Mouse (Mus musculus): ENCODE measurements at regions not wholly inside any gene's neighbourhood (a gene's known extent, or its start where the extent isn't known, plus 50 kb on each side); places are given as distances from the start of the nearest gene placed in this dataset.
A peak's percentile ranks its signal among the peaks of the same experiment; 100 is the strongest.

DNA sequence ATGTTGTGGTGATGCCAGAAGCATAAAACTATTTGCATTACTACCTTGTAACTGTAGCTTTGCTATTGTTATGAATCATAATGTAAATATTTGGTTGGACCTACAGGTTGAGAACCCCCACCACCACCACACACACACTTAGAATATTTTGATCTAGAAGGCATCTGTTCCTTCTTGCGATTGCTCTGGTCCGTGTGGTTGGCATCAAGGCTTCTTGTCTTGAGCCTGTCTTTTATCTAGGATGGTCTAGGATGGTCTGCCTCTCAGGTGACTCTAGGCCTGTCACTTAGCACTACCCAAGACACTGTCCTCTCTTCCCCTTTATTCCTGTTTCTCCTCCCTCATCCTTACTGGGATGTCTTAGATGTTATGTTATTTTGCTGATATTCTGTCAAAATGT, 76.6 kb upstream of the Jade1 start:
- DNase-seq (ENCODE audit: extremely low read depth, insufficient read length, low spot score): no peak

DNA sequence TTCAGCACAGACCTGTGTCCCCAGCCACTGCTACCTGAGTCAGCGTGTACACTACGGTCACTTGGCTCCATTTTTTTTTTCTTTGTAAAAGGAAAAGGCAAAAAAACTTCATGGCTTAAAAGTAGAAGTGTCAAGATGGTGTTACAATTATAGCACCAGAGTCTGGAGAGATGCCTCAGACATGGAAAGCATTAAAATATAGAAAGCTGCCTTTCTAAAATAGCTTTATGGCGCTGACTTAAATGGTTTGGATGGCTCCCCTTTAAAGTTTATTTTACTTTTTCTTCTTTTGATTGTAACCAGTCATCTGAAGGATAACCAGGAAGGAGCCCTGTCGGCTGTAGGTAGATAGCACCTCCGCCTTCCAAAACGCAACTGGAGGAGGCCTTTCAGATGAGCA, 79.0 kb upstream of the Jade1 start:
- DNase-seq (ENCODE audit: extremely low read depth, insufficient read length, low spot score): no peak

DNA sequence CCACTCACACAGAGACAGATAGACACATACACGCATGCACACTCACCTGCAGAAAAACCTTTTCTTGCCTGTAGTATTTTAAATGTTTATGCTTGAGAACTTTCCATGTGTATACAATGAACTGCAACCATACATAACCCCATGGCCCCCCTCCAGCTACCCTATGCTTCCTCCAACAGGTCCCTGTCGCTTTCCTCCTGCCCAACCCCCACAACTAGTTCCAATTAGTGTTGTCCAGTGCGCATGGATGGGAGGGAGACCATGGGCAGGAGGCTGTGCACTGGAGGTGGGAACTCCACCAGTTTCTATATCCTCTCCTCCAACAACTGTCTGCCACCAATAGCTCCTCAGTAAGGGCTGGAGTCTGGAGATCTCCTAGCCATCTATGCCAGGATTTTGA, 82.9 kb upstream of the Jade1 start:
- DNase-seq (ENCODE audit: extremely low read depth, insufficient read length, low spot score): no peak

DNA sequence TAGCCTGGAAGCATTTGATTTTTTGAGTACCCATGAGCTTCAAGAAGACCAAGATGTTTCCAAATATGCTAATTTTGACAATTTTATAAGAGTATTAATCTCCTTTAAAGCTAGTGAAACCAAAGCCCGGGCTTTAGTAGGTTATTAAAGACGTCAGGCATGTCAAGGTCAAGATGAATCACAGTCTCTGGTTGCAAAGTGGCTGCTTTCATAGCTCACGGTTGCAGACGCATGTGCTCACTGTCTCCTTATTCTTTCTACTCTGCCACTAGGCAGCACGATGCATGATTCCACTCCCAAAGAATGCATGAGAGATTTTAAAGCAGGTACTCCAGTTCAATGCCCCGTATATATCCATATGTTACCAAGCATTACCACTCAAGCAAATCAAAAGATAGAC, 86.4 kb upstream of the Jade1 start:
- no peak for DNase-seq (ENCODE audit: extremely low read depth, insufficient read length, low spot score)

DNA sequence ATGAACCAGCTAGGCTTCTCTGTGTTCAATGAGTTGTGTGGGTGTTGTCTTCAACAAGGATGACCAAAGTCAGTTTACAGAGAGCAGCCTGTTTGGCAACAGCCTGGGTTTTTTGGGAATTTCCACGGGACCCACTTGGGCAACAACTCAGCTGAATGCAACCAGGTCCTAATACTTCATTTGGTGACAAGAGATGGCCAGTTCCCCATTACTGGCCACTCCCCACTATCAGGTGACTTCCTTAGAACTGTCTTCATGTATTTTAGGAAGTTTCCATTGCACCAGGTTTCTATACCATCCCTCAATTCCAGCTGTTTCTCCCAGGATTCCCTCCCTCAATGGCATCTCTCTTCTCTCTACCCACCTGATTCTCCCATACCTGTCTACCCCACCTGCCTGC, 87.7 kb upstream of the Jade1 start:
- no peak for DNase-seq (ENCODE audit: extremely low read depth, insufficient read length, low spot score)

DNA sequence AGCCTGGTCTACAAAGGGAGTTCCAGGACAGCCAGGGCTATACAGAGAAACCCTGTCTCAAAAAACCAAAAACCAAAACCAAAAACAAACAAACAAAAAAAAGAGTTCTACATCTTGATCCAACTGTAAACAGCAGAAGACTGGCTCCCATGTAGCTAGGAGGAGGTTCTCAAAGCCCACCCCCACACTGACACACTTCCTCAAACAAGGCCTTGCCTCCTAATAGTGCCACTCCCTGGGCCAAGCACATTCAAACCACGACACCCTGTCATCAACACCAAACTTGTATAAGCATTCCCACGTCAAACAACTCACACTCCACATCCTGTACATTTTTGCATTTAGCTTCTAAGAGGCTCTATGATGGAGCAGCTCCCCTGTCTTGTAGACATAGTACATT, 89.6 kb upstream of the Jade1 start:
- no peak for DNase-seq (ENCODE audit: extremely low read depth, insufficient read length, low spot score)

DNA sequence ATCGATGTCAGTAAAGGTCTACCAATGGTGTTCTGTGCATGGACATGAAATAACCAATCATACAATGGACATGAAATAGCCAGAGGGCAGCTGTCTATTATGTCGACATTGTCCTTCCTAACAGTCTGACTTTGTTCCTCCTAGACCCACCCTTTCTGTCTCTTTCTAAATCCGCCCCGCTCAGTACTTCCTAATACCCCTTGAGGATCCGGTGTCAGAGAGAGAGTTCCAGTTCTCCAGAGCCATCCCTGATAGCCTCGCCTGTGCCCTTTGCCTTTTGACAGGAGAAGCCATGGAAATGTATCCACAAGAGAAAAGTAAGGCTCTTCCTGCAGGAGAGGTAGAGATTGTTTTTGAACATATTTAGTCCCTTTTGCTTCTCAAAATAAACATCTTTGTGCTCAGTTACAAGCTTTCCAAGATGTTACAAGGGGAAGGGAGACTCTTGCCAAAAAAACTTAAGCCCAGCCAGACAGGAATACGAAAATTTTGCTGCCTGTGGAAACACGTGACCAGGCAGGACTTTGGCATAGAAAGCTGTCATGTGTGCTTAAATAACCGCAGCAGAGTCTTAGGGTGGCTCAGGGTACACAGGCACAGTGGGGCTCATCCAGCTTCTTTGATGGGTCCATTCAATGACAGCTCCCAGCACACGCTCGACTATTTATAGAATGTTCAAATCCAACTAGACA, 92.4 kb upstream of the Jade1 start:
- no peak for DNase-seq (ENCODE audit: extremely low read depth, insufficient read length, low spot score)

DNA sequence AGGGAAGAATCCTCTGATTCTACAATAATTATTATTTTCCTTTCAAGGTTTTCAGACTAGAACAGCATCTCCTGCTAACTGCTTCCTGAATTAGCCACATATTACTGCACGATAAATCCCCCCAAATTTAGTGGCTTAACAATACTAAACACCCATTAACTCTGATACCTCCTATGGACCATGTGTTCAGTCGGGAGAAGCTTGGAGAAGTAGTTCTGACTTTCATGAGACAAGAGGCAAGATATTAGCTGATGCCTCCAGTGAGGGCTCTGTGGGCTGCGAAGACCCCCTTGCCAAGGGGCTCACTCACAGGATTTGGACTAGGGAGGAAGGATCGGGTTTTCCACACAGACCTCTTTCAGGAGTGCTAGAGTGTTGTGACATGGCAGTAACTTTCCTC, 95.4 kb upstream of the Jade1 start:
- DNase-seq (ENCODE audit: extremely low read depth, insufficient read length, low spot score): no peak

DNA sequence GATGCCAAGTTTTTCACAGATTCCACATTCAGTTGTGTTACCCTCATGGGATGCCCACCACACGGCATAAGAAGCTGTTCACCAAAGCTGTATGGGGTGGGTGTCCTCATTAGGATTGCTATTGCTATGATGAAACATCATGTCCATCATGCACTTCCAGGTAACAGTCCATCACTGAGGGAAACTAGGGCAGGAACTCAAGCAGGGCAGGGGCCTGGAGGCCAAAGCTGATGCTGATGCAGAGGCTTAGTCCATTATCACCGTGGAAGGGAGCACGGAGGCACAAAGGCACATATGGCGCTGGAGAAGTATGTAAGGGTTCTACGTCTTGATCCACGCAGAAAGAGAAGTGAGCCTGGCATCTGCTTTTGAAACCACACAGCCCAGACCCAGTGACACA, 97.4 kb upstream of the Jade1 start:
- no peak for DNase-seq (ENCODE audit: extremely low read depth, insufficient read length, low spot score)

DNA sequence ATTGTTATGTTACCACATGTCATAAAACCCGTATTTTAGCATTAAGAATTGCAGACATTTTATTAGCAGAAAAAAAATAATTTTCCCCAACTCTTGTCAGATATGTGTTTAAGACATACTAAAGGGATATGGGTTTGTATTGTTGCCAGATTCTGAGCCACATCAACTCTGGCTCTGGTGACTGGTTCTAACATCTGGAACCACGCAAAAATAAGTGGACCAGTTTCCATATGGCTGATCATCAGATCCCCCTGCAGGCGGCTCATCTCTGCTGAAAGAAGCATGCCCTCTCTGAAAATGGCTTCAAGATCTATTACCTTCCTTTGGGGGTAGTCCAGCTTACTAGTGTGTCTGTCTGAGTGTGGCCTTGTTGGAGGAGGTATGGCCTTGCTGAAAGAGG, 102.0 kb upstream of the Jade1 start:
- DNase-seq (ENCODE audit: extremely low read depth, insufficient read length, low spot score): no peak

DNA sequence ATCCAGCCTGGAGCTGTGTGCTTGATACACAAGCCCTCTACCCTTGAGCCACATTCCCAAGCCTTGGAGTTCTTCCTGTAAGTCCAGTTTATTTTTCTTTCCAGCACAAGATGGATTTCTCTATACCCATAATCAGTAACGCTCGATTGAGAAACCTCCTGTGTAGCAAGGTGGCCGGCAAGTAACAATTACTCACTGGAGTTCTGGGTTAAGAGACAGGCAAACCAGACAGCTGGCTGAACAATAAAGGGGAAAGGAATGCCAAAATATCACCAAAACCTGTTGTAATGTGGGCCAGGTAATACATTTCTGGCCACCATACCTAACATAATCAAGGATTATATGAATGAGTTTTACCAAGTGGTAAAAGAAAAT, 102.8 kb upstream of the Jade1 start:
- DNase-seq (ENCODE audit: extremely low read depth, insufficient read length, low spot score): no peak

DNA sequence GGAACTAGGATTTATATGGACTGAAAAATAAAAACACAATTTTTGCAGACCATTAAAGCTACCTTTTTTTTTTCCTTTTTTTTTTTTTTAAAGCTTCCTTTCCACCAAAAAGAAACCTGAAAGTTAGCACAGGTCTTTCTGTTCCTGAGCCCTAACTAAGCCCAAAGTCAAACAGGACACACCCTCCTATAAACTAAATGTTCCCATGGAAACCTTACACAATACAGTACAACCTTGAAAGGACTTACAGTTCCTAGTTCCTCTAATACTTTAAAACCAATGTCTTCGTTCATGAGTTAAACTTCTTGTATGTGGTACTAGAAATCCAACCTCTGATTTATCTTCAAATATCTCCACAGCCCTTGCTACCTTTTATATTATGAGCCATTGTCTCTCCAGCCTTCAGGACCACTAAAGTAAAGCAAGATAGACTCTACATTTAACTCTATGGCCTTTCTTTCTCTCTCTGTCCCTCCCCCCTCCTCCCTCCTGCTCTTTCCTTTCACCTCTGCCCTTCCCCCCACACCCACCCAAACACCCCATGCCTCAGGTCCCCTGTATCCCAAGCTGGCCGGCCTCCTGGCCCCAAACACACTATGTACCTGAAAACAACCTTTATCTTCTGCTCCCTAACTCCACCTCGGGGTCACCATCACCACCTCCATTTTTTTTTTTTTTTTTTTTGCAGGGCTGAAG, 103.4 kb upstream of the Jade1 start:
- no peak for DNase-seq (ENCODE audit: extremely low read depth, insufficient read length, low spot score)

DNA sequence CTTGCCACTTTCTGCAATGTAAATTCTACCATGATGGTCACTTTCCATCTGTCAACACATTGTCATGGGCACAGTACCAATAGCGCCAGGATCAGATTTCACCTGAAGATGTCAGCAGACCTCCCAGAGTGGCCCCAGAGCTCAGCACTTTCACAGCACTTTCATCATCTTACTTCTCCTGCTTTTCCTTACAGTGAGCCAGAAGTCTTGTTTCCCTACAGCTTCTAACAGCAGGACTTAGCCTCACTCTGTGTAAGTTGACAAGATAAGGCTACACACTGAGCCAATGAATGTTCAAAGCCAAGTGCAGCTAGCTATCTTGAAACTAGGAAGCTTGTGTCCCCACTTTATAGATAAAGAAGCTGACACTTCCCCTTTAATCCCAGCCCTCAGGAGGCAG, 104.8 kb upstream of the Jade1 start:
- no peak for DNase-seq (ENCODE audit: extremely low read depth, insufficient read length, low spot score)

DNA sequence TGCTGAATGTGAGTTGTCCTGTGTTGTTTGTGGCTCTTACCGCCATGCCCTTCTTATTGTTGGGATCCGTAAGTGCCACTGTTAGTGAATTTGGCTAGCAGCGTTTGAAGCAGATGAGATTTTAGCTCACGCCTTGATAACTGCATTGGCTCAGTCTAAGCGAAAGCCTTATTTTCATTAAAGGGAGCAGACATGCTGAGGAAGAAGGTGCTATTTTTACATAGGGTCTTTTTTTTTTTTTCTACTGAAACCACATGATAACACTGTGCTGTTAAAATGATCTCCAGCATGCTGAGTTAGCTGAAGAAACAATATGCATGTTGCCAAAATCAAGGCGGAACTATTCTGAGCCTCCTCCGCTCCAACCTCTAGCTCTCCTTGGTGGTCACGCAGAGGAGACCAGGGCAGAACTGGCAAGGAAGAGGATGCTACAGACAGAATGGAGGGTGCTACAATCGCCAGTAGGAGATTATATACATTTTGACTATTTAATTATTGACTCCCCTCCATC, 111.2 kb upstream of the Jade1 start:
- DNase-seq (ENCODE audit: extremely low read depth, insufficient read length, low spot score): no peak

DNA sequence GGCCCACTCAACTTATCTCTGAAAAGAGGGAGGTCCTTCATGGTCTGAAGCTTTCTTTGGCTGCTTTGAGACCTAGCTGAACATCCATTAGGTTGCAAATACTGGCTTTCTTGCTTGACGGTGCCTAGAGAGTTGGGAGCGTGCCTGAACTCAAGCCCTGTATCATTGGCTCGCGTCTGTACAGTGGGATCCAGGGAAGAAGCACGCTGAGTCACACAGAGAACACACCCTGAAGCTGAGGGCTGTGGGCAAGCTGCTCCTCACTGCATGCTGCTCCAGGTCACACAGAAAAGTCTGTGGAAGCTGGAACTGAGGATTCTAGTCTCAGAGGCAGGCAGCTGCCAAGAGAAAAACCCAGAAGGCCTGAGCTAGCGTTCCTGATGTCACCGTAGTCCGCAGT, 119.3 kb upstream of the Jade1 start:
- peak; percentile 68 for DNase-seq (ENCODE audit: extremely low read depth, insufficient read length, low spot score)

DNA sequence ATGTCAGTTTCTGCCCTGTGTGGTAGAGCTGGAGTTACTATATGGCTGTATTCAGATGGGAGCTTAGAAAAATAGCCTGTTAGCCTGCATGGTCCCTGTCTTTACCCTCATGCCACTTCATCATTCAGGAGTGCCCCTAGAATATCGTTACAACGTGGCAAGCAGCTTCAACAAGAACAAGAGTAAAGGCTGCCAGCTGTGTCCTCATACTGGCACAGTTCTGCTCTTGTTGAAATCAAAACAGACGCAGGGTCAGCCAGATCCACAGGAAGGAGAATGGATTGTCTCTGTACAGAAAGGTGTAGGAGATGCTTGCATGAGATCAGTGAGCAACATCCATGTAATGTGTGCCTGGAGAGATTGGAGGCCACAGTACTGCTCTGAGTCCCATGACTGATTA, 122.4 kb upstream of the Jade1 start:
- no peak for DNase-seq (ENCODE audit: extremely low read depth, insufficient read length, low spot score)

DNA sequence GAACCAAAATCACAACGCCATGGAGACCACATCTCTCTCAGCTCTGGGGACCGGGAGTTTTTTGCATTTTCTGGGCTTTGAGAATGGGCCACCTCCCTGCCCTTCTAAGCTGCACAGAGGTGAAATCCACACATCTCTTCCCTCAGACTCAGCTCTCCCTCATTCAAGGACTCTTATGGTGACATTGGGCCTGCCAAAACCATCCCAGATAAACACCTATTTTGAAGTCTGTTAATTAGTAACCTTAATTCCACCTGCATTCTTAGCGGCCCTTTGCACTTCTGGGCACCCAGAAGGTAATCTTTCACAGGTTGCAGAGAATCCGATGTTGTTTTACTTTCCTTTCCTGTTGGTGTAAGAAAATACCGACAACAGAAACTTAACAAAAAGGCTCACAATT, 123.2 kb upstream of the Jade1 start:
- DNase-seq (ENCODE audit: extremely low read depth, insufficient read length, low spot score): no peak

DNA sequence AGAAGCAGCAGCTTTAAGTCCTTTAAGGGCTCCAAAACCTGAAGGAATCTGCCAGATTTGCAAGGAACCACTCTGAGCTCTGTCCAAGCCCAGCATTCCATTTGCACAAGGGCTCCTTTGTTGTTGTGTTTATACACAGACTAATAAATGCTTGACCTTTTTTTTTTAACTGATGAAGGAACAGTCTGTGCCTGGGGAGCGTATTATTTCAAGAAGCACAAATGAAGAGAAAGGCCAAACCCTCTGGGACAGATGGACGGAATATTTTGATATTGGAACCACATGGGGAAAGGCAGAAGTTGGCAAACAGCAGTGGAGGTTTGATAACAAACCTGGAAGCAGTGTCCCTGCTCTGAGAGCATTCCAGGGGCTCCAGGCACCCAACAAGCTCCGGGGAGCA, 125.3 kb upstream of the Jade1 start:
- DNase-seq (ENCODE audit: extremely low read depth, insufficient read length, low spot score): peak; percentile 55

DNA sequence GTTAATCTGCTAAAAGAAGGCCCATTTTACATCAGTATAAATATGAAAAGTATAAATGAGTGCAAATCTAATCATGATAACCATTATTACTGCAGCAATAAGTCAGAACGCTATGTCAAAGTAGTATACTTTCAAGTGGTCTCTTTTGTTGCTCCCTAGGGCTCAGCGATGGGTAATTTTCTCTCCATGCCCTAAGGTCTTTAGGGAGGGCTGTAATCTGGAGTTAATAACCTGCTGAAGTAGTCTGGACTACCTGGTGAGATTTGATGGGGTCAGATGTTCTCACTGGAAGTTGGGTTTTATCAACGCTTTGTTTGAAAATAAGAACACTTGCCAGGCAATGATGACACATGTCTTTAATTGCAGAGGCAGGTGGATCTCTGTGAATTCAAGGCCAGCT, 128.6 kb upstream of the Jade1 start:
- DNase-seq (ENCODE audit: extremely low read depth, insufficient read length, low spot score): no peak

DNA sequence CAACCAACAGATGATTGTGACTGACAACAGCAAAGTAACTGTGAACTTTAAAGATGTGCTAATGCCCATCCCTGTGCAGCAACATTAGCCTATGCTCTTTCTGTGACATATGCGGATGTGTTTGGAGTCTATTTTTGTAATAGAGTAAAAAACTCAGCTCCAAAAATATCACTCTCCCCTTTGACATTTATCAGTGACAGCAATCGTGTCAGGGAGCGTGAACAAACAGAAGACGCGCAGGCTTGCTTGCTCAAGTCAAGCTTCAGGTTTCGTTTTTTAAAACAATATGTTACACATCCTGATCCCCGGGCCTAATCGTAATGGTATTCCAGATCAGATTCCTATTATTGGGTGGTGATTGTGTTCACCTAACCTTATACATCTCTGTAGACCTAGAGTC, 129.7 kb upstream of the Jade1 start:
- no peak for DNase-seq (ENCODE audit: extremely low read depth, insufficient read length, low spot score)

DNA sequence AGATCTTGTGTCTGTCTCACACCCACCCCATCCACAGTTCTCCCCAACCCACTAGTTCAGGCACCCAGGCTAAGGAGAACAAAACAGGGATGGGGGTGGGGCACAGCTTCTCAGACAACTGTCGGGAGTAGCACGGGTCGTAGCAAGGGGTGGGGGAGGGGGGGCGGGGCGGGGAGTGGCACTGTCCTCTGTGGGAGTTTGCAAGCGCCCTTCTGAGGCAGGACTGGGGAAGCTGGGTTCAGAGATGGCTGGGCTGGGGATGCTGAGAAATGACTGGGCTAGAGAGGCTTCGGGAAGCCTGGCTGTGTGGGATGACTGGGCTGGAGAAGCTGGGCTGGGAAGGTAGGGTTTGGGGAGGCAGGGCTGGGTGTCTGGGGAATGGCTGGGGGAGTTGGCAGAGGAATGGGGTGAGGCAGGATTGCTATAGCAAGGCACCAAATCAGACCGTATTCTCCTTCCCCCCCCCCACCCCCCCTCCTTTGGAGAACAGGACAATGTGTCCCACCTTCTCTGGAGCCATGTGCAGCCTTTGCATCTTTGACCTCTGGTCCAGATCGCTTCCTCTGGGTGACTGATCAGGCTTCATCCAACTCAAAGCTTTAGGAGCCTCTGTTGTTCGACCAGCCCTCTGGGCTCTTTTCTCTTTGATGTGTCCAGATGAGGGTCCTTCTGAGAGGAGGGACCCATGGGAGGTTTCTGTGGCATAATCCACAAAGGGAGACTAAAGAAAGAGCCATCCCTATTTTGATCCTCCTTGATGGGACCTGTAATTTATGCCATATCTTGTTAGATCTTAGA, 131.2 kb upstream of the Jade1 start:
- DNase-seq (ENCODE audit: extremely low read depth, insufficient read length, low spot score): no peak

DNA sequence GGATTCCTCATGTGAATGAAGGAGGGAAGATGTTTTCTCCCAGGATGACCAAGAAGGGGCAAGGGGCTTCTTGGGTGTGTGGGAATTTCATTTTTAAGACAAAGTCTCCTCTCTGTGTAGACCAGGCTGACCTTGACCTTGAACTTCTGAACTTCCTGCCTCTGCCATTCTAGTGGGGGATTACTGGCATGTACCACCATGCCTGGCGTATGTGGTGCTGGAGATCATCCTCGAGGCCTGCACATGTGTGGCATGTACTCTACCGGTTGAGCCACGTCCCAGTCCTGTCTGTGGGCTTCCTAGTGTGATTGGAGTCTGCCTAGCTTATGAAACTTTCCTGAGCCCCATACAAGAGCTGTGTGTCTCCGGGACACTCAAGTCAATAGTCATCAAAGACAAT, 131.9 kb upstream of the Jade1 start:
- DNase-seq (ENCODE audit: extremely low read depth, insufficient read length, low spot score): no peak

Measured in 3134 (cell line).